ENCODE assay signal across 16 mouse cellular contexts in the genomic region with DNA sequence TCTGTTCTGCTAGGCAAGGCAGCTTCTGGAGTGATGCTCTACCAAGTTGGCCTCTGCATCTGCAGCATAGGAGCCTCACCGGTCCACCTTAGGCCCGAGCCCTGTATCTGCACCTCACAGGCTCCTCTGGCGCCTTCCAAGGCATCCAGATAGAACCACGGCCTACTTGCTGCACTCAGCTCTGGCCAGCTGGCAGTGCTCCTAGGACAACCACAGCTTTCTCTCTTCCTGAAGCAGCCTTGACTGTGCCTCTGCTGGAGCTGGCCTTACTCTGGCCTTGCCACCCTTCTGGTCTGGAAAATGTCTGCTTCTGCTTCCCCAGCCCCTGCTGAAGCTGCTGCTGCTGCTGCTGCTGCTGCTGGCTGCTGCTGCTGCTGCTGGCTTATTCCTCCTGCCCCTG. TPM values are rescaled to one million over a fixed set of nuclear protein-coding genes. Genes with fewer than 3 reads are reported as not detected.
DNase-seq lines count a peak whose midpoint lies in the region; TF ChIP-seq lines count a peak whose summit lies in the region.
"Had no signal": no experiment of that assay in that cellular context is flagged by ENCODE, and none has a peak within 500 bp of the region (broad histone marks: within the 10 kb centered on the region; RNA-seq: fewer than 3 reads in every experiment).

No protein-coding gene starts in this region.

- intact Hi-C loops in gastrocnemius, adult 2 months (cut with DNase I) = no loop called here

- TF ChIP-seq CTCF in gastrocnemius, adult 2 months (IDR thresholded peaks at IDR 0.05) = no peak

- H3K36me3 ChIP-seq in embryonic facial prominence, embryonic 10.5 days (replicated peaks) = no peaks in the 10 kb centered on the region
- H3K36me3 ChIP-seq: limb, embryonic 10.5 days had no signal

- H3K4me3 ChIP-seq in gastrocnemius, adult 2 months = no peak overlapping the region
- H3K4me3 ChIP-seq in embryonic facial prominence, embryonic 10.5 days = no peak overlapping the region
- H3K4me3 ChIP-seq: erythroblast, embryonic 14.5 days; heart, embryonic 12.5 days; hindbrain, embryonic 15.5 days; kidney, embryonic 15.5 days; layer of hippocampus, adult 2 months; limb, embryonic 10.5 days had no signal

- WGBS in embryonic facial prominence, embryonic 10.5 days = 87% methylated on average over 4 of the region's 4 CpGs

- H3K27ac ChIP-seq in gastrocnemius, adult 2 months = no peak overlapping the region
- peak overlapping the region; percentile 35; the same call in 1 of the 2 replicates for H3K27ac ChIP-seq in embryonic facial prominence, embryonic 10.5 days (replicated peaks)
- H3K27ac ChIP-seq: hindbrain, embryonic 15.5 days; kidney, embryonic 15.5 days; layer of hippocampus, adult 2 months; limb, embryonic 10.5 days had no signal

- peak; percentile 41 for DNase-seq in gastrocnemius, adult 2 months
- DNase-seq in gastrocnemius, postnatal 4 days (ENCODE audit: low spot score in 2 of 2) = no peak
- peak; percentile 62 for DNase-seq in adrenal gland, adult 2 months
- DNase-seq in brain, adult 2 months (ENCODE audit: low read depth, low spot score) = peak; percentile 76
- DNase-seq in embryonic facial prominence, embryonic 10.5 days (ENCODE audit: low spot score) = no peak
- no peak for DNase-seq in thymus, adult 18-20 months
- no peak for DNase-seq in spleen, postnatal 14 days (ENCODE audit: low spot score in 2 of 2)
- DNase-seq: forebrain, postnatal 0 days; lung, adult 2 months; lung, postnatal 36 days had no signal

- H3K27me3 ChIP-seq in embryonic facial prominence, embryonic 10.5 days (replicated peaks; ENCODE audit: low read depth, poor library complexity, severe bottlenecking) = no peaks in the 10 kb centered on the region
- H3K27me3 ChIP-seq: heart, embryonic 12.5 days; hindbrain, embryonic 15.5 days; kidney, embryonic 15.5 days had no signal

- H3K9me3 ChIP-seq in embryonic facial prominence, embryonic 10.5 days = no peaks in the 10 kb centered on the region
- H3K9me3 ChIP-seq: heart, embryonic 12.5 days; hindbrain, embryonic 15.5 days; kidney, embryonic 15.5 days; limb, embryonic 10.5 days had no signal

- H3K4me1 ChIP-seq in embryonic facial prominence, embryonic 10.5 days = no peaks in the 10 kb centered on the region
- H3K4me1 ChIP-seq: kidney, embryonic 15.5 days; limb, embryonic 10.5 days had no signal

RNA-seq across cellular contexts. Expression of a gene that starts 45.8 kb away (rescaled TPM):
- total RNA-seq in gastrocnemius, adult 2 months (2021) = under 1 TPM; 0.79 to 0.89 TPM
- total RNA-seq in gastrocnemius, postnatal 4 days (2021) = 1 to 10 TPM; 3.7 to 4.0 TPM
- total RNA-seq in adrenal gland, adult 2 months (2021) = 1 to 10 TPM; 2.5 to 3.1 TPM
- 1.0 and 1.1 TPM in 2 replicates for polyA plus RNA-seq in adrenal gland, adult 2 months (2012; rRNA removed)
- polyA plus RNA-seq in embryonic facial prominence, embryonic 10.5 days (2016; fragmentation: Nextera tagmentation; extraction: Ambion mirVana) = 0.73 and 1.2 TPM in 2 replicates

Comparison
In these comparisons a context has a peak if more than half of its experiments do, and no peak if none do; other contexts are left out.
1. DNase-seq: peak in gastrocnemius, adult 2 months (single experiment), adrenal gland, adult 2 months (single experiment) and brain, adult 2 months (single experiment); none in gastrocnemius, postnatal 4 days (0 of 2), embryonic facial prominence, embryonic 10.5 days (single experiment), thymus, adult 18-20 months (0 of 2) and spleen, postnatal 14 days (0 of 2).